Mouse (Mus musculus) megakaryocyte progenitor cell, adult 5-6 weeks (primary cell): ENCODE data around the gene Cyb561. TPM values are rescaled to one million over a fixed set of nuclear protein-coding genes. Genes with fewer than 3 reads are reported as not detected.
A peak's percentile ranks its signal among the peaks of the same experiment; 100 is the strongest.

Source experiments
- ATAC-seq: replicated peaks from 2 replicates; pipeline ENCODE4 v1.8.0; 2016; ENCODE audit warnings: mild to moderate bottlenecking, moderate TSS enrichment, inconsistent platforms; ENCODE audit not compliant: poor library complexity
- total RNA-seq, 2 experiments: library from RNA; stranded (forward) in 1 of 2; stranded (reverse) in 1 of 2; fragments of 157-497, 149-512 nt in 1 of 2; fragments of 200-1000 nt in 1 of 2; gene quantifications; 2 replicates each; pipeline versions ENCODE4 v1.2.3 to v1.2.4; 2015 to 2017

The Cyb561 gene
- total RNA-seq, 2 experiments from 2014 or later: 0.52 to 0.96 TPM

DNA sequence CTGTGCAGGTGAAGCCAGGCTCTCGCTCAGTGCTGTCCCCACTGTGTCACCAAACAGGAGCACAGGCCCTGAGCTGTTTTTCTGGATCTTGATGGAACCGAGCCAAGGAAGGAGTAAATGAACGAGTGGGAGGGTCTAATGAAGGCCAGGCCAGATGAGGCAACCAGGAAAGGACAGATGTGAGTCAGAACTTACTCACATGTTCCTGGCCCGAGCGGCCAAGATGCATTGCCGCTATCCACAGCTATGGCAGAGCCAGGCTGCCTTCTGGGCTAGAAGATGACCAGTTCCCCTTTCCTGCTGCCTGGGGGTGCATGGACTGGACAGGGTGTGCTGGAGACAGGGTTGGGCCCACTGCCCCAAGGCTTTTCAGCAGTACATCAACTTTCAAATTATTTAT is 266 bp upstream of the Cyb561 start:
- ATAC-seq: peak; percentile 37; the same call in 1 of the 2 replicates

DNA sequence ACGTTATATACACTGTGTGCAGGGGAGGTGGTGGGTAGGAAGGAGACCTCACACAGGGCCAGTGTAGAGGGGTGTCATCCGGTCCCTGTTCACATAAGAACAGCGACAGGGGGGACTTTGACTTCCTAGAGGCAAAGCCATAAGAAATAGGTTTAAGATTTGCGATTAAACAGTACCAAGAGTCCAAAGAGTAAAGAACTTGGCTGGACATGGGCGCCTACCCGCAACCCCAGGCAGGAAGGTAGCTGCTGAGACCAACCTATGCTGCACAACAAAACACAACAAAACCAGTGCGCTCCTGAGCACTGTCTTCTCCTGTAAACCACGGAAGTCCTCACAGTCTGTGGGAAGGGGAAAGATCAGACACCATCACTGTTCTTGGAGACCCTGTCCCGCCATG is 1.0 kb downstream of the Cyb561 start:
- ATAC-seq: no peak

DNA sequence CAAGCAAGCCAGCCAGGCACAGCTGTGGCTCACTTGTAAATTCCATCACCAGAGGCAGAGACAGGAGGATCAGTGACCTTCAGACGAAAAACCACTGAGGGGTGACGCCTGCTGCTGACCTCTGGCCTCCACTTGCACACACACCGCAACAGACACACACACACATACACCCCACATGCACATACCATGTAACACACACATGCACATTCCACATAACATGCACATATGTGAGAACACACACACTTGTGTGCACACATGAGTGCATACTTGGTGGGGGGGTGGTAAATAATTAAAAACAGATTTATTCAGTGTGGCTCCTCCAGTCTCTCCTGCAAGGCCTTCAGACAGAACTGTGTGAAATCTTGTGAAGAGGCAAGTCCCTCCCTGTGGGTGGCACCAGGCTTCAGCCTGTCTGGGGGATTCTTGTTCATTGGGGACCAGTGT is 1.5 kb downstream of the Cyb561 start:
- no peak for ATAC-seq

DNA sequence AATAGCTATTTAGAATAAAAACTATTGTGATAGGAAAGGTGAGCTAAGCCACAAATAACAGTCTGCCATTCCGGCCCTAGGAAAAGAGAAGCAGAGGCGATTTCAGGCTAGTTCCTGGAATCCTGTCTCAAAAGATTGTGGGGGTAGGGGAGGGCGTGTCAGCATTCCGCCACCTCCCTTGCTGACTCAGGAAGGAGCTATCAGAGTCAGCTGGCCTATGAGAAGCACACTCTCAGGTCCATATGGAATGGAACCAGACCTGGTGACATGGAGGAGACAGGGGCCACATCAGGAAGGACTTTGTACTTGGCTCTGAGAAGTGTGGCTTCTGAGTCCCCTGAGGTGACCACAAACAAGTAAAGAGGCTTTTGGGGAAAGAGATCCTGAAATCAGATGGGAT is 2.6 kb downstream of the Cyb561 start:
- ATAC-seq: no peak

DNA sequence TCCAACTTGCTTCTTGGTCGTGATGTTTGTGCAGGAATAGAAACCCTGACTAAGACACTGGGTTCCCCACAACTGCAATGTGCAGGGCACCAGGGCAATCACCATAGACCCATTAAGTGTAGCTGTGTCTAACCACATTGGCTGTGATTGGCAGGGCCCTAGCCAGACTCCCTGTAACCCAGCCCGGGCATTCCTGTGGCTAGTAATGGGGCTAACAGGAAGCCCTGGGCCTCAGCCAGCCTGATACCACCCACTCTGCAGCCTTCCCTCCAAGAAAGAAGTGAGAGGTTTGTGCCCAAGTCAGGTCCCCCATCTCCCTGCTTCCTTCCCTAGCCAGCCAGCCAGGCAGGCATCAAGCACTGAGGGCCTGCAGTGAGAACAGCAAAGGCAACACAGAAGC is 4.9 kb downstream of the Cyb561 start:
- no peak for ATAC-seq

DNA sequence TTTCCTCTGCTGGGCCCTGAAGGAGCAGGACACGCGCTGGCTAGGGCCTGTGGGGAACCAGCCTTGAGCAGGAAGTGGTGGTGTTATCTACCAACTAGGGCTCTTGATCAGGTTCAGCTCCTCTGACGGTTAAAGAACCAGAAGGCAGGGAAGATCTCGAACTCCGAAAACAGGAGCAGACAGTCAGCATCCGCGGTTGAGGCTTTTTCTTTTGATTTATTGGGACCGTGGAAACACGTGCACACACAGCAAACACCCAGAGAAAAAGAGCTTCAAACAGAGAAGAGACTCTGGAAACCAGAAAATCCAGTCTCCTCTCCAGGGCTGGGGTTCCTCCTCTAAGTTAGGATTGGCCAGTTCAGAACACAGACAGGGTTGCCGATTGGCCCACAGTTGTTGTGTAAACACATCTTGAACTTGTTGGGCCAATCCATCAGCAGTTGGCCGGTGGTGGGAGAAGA is 6.4 kb downstream of the Cyb561 start:
- peak; percentile 62 for ATAC-seq

DNA sequence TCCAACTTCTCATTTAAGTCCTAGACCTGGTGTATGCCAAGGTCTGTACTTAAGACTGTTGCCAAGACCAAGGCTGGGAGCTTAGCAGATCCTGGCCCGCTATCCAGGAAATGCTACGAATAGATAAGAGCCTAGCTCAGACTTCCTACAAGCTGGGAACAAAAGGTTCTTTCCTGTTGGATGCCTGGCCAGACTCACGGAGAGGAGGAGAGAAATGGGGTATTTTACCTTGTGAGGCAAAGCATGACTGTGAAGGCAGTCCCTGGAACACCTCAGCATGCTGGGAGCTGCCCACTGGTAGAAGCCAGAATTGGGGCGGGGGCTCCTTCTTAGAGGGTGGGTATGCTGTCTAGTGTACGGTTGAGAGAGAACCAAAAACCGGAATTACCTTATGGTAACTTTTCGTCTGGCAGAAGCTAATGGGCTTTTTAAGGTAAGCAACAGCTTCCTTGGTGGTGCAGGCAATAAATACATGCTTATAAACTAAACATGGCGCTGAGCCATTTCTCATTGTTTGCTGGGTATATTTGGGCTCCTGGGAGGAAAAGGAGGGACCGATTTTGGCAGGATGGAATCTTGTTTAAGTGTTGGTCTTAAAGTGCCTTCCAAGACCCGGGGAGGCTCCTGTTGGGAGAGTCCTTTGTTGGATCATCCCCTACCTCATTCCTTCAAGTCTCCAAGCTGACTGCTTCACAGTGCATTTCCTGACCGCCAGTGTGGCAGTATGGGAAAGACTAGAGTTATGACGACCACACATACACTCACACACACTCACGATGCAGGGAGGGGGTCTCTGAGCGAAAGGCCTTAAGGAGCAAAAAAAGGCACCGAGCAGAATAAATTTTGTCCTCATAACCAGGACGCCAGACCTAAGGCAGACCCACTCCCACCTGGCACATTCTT is 8.1 kb downstream of the Cyb561 start:
- ATAC-seq: no peak

DNA sequence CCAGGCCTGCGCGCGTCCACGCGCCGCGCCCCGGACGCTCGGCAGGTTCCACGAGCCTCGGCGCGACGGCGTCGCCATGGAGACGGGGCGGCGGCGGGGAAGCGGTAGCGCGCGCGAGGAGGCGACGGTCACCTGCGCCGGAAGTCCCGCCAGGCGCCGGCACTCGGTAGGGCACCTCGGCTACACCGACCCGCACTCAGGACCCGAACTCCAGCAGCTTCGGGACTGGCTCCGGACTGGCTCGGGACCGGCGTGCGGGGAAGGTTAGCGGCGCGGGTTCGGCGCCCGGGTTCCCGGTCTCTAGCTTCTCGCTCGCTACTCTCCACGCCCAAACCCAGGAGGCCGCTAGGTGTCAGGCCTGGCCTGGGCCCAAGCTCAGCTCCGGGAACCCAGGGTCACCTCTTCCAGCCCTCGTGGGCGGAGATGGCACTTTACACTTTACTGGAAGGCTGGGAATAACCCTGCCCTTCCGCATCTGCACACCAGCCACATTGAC is 9.0 kb downstream of the Cyb561 start:
- peak; percentile 47 for ATAC-seq

DNA sequence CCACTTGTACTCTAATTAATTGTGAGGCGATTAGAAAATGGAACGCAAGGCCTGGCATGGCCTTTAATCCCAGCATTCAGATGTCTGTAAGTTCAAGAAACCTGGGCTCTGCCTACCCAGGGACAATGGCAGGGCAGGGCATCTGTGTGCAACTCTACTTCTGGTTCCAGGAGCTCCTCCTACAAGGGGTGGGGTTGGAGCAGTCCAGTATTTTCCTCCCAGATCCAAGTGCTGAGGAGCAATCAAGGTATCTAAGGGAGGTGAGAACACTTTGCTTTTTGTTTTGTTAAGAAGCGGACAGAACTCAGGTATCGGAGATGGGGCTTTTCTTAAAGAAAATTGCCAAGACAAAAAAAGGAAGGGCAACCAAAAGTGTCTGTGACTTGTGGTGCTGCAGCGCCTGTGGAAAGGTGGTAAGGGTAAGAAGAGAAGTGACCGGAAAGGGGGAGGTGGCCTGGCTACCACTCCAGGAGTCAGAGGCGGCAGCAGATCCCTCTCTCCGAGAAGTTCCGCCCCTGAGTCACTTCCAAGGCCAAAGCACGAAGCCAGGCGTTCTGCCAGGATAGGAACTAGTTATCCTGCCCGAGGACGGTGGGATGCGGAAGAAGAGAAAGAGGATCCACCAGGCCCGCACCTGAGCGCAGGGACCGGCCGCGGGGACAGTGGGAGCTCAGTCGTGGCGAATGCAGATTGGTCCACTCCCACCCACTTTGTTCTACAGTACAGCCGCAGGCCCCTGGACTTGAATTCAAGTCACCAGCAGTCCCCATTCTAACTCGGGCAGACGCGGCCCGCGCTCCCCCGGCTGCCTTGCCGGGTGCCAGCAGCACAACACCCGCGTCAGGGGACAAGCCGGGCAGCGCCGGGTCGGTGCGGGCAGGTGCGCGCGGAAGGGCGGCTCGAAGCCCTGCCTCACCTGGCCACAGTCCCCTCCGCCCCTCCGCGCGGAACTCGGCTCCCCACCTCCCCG is 9.7 kb downstream of the Cyb561 start:
- ATAC-seq: peak; percentile 7

DNA sequence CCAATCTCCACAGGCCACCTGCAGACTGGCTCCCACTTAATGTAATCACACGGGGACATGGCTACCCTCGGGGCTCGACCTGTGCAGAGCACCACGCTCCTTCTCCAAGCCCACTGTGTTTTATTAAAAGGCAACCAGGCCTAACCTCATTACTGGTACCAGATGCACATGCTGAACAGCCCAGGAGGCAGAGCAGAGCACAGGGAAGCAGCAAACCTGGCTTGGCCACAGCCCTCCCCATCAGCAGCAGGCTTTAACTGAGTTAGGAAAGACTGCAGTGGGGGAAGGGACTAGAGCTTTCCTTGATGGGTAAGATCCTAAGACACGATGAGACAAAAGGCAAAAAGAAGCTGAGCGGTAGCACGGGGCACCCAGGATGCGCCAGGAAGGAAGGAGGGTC is 11.2 kb downstream of the Cyb561 start:
- no peak for ATAC-seq

DNA sequence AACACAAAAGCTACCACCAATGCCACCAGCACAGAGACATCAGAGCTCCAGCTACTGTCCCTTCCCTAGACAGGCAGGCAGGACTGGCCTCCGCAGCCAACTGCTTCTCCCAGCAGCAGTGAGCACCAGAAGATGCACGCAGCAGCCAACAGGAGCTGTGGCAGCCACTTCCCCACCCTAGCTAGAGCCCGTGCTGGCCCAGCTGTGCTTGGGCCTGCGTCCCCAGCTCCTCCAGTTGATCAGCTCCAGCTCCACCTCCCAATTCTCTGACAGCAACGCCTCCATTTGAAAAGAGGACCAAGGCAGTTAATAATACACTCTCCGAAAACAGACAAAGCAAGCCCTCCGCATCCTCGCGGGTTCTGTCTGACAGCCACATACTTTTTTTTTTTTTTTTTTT is 14.4 kb downstream of the Cyb561 start:
- ATAC-seq: no peak

DNA sequence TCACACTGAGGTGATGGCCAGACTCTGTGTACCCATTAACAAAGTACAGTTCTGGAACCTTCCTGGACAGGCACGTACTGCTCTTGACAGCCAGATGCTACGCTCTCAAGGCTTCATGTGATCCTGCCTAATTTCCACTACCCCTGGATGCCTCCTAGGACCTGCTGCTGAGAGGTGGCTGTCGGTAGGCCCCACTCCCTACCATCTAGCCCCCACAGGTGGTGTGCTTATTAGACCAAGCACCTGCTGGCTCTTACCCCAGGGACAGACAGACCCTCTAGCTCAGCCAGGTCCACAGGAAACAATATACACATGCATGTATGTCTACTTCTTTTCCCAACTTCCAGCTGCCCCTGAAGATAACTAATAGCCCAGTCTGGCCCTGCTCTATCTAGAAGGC is 16.2 kb downstream of the Cyb561 start:
- ATAC-seq: no peak

DNA sequence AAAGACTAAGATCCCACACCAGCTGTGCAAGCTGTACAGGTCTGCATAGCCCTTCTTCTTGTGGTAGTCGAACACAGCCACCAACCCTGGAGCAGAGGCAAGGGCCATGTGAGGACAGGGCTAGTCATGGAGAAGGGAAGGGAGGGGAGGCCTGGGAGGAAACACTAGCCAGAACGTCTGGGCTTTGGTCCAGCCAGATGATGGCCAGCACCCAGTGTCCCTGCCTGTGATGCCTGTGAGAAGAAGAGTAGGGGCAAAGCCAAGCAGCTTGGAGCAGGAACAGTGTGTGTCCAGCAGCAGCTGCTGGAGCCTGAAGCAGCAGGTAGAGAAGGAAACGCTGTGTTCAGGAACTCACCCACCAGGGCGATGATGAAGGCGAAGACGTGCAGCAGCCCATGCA is 16.9 kb downstream of the Cyb561 start:
- no peak for ATAC-seq

DNA sequence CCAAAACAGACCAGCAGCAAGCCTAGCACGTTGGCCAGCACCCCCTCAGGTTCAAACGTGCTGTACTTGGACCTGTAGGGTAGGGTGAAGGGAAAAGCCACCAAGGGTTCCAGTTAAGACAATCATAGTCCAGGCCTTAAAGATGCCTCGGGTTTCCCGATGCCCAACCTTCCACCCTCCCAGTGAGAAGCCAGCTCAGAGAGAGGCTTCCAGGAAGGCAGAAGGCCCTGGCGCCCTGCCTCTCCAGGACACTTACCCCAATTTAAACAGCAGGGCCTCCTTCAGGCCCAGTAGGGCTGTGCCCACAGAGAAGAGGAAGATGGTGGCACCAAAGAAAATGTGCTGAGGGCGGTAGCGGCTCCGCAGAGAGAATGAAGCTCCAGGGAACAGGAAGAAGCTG is 17.6 kb downstream of the Cyb561 start:
- no peak for ATAC-seq

DNA sequence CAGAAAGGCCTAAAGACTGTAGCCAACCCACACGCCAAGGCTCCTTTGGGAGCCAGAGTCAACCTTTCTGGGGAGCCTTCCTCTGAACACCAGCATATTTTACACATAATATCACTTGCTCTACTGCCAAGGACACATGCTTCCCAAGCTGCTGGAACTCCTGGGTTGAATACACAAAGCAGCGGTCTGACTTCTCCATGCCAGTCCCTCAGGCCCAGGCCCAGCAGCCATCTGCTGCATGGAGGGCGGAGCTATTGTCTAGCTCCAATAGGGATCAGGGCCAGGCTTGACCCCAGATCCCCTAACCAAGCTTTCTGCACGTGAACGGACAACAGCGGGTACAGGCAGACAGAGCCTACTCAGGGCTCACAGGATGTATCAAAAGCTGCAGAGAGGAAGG is 18.3 kb downstream of the Cyb561 start:
- ATAC-seq: no peak

DNA sequence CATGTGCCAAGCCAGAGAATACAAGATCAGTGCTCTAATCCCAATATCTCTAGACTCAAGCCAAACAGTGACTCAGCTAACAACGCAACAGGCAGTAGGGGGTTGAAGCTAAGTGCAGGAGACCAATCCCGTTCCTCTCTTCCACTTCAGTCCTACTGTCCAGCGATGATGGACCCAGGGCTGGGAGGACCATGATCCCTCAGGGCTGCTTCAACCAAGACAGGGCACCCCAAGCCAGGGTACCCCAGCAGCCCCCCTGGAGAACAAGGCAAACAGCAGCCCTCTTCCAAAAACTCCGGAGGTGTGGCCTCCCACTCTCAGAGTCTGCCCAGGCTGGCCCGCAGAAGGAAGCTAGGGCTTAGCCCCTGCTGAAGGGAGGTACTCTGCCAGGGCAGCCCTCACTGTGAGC is 18.8 kb downstream of the Cyb561 start:
- ATAC-seq: no peak

DNA sequence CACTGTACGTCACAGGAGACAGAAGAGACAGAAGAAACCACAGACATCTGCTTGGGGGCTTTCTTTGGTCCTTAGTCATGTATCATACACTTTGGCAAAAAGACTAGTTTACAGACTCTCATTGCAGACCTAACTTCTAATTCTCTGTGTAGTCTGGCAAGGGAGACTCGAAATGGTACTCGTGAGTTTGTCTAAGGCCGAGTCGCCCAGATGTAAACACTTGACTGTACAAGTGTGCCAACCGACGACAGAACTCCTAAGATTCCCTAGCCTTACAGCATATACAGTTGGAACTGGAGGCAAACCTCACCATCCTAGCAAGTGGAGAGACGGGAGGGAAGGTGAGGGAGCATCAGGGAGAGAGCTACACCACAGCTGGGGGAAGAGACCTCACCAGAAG is 19.4 kb downstream of the Cyb561 start:
- no peak for ATAC-seq

DNA sequence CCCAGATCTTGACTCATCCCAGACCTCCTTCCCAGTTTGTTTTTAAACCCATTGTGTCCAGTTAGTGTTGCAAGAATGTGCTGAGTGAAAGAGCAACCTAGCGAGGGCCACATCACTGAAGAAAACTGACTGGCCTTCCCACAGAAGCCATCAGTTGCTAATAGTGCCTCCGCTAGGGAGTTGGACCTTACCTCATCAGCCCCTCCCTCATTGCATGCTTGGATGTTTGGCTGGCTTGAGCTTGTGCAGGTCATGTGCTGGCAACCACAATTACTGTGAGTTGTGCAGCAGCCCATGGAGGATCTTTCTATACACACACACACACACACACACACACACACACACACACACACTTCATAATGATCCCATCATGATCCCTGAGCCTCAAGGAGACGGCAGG is 21.8 kb downstream of the Cyb561 start:
- ATAC-seq: no peak

DNA sequence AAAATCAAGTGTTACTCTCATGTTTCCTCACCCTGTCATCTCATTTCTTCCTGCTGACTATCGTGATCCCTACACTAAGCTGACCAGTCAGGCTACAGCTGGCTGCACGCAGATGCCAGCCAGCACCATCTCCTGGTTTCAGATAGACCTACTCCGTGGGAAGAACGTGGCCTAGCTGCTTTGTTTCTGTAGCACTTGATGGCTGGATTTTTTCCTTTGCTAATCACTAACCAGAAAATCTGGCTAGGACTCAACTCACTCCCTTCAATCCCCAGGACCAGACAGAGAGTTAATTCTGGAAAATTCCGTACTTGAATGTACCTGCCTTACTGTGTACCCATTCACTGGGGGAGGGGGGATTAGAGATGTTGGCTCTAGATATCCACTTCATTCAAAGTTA is 25.0 kb downstream of the Cyb561 start:
- no peak for ATAC-seq

DNA sequence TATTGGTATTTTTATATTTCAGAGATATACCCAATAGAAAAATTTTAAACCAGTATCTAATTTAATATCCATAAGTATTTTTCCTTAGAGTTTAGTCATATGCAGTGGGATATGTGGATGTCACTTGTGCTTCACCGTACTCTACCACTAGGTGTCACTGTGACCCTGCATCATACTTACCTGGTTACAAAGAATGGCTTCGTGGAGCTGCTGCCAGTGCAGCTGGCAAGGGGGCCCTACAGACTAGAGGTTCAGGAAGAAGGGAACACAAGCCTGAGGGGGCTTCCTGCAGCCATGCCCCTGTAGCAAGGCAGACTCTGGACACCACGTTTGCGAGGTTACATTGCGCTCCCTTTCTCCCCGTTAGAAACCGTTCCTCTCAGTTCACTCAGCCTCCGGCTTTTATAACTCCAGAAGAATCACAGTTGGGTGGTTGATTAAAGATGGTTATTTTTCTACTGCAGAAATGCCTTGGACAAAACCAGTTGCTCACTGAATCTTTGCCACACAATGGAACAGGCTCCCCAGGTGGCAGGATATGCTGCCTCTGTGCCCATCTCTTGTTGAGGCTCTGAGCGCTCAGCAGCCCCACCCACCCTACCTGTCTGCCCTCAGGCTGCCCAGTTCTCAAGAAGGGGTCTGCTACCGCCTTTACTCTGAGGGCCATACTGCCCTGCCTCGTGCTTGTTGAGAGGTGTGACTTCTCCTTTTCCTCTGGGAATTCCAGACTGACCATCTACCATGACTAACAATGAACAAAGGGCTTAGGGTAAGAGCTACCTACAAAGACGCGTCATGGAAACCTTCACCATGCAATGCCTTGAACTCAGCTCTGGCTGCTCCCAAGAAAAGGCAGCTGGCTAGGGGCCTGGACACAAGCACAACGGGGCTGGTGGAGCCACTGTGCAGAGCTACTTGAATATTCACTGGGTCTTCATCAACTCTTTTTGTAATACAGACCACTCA is 25.8 kb downstream of the Cyb561 start:
- ATAC-seq: peak; percentile 94
